Mouse (Mus musculus): ENCODE data around the gene Gm8180.
"Not testable (repeated sequence)": the region's sequence is repeated elsewhere in the genome, so short reads cannot be mapped to it uniquely, and the experiment has no call there.

The Gm8180 gene
- long read RNA-seq, experiment 1, result 0 reads
- long read RNA-seq, experiment 2, result 0 reads

DNA sequence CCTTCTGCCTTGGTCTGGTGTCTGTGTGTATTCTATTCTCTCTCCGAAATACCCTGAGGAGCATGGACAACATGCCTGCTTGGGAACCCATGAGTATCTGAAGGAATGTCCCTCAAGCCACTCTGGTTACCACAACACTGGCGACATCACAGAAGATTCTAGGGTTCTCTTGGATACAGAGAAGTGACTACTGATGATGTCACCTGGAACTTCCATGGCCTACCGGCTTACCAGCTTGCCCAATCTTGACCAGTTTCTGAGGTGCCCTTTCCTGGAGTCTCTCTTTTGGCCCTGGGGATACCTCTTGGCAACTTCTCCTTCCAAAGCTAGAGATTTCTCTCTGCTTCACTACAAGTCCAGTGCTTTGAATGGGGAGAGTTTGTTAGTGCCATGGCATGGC is at the start of gene Gm8180:
Gene Gm8180, minus strand, starts transcription at position 101 of the 400 bp plus-strand sequence.
- intact Hi-C loops (cut with DNase I), result not testable (repeated sequence)

DNA sequence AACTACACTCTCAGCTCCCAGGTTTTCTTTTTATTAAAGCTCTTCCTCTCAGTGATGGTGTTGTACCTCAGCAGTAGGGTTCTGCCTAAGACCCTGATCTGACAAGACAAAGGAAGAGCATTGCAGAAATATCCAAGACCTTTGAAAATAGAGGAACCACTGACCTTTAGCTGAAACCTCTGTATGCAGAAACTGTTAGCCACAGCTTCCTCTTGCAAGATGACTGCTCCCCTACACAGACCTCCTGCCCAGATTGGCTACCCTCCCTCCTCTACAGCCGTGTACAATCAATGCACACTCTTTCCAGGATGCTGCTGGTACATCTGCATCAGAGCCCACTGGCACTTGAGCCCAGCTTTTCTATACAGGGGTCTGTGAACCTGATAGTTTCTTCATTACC is 45.8 kb upstream of the Gm8180 start:
- intact Hi-C loops (cut with DNase I), result not testable (repeated sequence)

DNA sequence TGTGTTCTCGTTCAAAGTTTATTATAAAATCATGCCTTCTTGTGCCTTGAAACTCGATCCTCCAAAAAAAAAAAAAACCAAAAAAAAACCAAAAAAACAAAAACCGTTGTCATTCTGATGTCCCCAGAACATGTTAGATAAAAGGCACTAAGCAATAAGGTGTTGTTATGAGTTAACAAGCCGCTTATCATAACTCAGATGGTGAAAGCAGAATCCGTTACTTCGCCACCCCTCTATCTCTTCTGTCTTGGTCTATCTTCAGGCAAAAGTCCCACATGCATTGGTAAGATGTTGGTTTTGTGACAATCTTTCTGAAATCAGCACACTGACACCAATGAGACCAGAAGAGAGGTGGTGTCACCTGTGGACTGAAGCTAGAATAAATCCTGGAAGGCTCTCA is 39.6 kb upstream of the Gm8180 start:
- intact Hi-C loops (cut with DNase I), result not testable (repeated sequence)

DNA sequence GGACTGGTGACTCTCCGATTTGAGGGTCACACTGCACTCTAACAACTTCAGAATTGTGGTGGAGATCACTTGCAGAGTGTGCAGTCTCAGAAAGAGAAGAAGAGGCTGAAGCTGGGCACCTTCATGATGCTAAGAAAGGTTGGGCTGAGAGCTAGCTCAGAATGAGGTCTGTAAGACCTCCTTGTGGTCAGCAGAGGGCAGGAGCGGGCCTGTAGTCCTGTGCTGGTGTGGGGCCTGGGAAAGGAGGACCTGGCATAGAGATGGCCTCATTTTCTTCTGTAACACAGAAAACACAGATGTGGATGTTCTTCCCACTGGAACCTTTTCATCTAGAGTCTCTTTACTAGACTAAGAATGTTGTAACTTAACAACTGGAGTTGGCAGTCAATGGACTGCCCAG is 37.3 kb upstream of the Gm8180 start:
- intact Hi-C loops (cut with DNase I), result not testable (repeated sequence)

DNA sequence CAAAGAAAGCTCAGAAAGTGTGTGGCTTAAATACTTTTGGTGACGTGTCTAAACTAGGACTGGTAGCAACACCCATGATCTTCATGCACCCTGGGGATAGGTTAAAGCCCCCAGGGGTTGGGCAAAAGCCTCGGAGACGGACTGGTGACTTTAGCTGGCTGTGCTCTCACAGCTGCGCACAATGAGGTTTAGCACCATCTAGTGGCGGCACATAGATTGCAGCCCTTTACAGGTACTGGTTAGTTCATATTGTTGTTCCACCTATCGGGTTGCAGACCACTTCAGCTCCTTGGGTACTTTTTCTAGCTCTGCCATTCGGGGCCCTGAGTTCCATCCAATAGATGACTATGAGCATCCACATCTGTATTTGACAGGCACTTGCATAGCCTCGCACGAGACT is 27.9 kb upstream of the Gm8180 start:
- intact Hi-C loops (cut with DNase I), result not testable (repeated sequence)

DNA sequence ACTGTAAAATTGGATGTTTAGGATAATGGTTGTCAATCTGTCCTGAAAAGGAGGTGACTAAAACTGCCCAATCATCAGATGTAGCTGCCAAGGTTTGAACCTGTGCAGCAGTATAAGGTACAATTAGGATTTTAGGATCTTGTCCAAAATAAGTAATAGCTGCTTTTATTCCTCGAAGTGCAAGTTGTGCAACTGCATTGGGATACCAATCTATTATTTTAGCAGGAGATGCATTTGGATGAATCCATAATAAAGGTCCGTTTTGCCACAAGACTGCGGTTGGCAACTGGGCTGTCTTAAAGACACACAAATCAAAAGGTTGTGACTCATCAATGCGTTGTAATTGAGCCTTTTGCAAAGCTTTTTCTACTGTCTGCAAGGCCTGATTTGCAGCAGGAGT is 23.6 kb upstream of the Gm8180 start:
- intact Hi-C loops (cut with DNase I), result not testable (repeated sequence)

DNA sequence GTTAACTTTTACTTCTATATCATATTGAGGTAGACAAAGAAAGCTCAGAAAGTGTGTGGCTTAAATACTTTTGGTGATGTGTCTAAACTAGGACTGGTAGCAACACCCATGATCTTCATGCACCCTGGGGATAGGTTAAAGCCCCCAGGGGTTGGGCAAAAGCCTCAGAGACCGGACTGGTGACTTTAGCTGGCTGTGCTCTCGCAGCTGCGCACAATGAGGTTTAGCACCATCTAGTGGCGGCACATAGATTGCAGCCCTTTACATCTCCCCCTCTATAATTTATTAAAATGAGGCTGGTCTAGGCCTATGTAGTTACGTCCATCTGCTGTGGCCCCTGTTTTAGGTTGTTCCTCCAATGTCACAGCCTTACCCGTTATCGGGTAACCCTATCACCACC is 19.9 kb upstream of the Gm8180 start:
- intact Hi-C loops (cut with DNase I), result not testable (repeated sequence)

DNA sequence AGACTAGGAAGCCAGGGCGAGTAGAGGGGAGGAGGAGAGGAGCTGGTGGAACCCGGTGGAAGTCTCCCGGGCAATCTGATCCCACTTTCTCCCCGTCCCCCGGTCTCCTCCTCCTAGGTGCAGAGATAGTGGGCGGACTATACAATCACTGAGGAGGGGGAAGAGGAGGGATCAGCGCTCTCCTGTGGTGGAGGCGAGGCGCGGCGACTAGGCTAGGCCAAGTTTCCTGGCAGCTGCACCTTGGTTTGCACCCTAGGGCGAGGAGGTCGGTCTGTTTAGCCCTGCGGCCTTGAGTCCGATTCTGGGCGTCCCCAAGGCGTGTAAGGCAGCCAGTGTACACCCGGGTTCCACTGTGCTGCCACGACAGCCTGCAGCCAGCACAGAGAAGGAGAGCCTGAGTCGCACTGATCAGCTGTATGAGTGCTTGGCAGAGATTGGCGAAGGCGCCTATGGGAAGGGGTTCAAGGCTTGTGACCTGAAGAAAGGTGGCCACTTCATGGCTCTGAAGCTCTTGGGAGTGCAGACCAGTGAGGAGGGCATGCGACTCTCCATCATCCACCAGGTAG is 12.4 kb upstream of the Gm8180 start:
- intact Hi-C loops (cut with DNase I), result not testable (repeated sequence)

DNA sequence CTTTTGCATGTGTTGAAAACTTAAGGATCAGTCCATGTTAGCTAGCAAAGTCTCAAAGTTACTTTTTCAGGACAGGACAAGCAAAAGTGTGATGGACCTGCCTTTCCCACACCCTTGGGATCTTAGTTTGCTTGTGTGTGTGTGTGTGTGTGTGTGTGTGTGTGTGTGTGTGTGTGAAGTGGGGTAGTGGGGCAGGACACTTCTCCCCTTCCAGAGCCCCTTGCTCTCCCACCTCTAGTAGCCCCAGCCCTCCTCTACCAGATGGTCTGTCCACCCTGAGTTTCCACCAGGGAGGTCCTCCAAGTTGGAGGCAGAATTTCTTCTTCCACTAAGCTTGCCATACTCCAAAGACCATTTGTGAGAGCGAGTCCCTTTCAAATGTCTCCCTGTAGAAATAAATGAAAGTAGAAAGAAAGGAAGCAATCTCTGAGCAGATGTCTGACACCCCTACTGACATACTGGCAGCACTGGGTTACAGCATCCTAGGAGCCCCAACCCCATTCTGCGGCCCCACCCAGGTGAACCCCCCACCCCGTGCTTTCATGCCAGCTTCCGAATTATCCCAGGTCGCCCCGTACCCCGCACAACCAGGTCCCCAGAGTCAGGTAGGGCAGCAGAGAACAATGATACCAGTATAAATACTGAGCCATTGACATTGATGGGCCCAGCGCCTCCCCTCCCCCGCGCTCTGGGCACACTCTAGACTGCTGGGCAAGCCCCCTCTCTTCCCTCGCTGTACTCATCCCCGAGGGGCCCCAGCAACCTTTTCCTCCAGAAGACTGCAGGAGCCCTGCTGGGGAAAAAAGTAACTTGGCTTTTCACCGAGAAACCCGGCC is 11.7 kb upstream of the Gm8180 start:
- intact Hi-C loops (cut with DNase I), result no loop called here

DNA sequence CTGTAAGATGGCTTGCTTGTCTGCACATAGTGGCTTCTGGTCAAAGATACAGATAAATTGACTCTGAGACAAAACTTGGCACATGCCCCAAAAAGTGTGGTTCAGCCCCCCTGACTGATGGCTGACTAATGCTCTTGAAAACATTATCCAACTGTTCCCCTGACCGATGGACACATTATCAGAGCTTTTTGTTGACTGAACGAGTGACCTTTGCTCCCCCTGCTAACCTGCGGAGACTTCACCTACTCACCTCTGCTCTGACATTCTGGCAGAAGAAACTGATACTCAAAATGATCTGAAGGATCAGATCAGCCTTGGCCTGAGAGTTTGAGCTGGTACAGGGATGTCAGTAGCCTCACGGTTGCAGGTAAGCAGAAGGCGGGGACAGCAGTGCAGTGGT is 9.3 kb upstream of the Gm8180 start:
- intact Hi-C loops (cut with DNase I), result not testable (repeated sequence)

DNA sequence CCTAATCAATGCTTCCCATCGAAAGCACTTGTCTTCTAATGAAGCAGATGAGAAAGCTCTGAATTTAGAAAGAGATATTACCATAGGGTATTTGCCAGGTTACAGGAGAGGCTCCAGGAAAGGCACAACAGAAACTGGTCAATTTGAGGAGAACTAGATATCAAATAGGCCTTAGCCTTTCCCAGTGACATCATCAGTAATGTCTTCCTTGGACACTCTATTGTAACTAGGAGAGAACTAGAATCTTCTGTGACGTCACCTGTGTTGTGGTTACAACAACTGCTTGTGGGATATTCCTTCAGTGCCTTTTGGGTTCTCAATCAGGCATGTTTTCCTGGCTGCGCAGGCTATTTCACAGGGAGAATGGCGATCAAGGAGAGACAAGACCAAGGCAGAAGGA is 37.0 kb downstream of the Gm8180 start, which contains the start of gene Gm6526:
Gene Gm6526, plus strand, starts transcription at position 301 of the 400 bp plus-strand sequence.
- intact Hi-C loops (cut with DNase I), result not testable (repeated sequence)
